8 mouse cellular contexts compared by ENCODE assay signal in the genomic region with DNA sequence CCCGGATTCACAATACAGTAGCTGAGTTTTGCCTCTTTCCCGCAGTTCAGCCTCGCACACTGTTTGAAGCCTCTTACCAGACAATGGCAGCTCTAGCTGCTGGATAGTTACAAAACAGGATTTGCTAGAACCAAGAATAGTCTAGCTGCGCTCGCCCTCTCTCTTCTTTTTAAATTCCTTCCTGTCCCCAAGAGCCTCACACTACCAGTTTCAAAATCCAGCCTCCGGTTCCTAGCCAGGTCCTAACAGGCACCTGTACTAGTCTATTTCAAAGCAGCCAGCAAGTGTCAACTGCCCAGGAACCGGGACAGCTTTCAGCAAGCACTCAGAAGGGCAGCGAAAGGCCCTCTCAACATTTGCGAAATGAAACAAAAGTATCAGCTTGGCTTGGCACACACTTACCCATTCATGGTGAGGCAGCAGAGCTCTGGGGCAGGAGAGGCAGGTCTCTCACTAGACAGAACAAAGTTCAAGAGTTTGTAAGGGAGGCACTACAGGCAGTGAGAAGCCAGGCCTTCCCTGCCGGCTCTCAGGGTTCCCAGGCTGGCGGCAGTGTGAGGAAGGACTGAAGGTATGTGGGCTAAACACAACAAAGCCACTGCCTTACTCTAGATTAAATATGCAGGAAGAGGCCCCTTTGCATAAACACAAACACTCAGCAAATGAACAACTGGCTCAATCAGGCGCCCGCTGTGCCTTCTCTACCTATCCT.
DNase-seq lines count a peak whose midpoint lies in the region; ATAC-seq and TF ChIP-seq lines count a peak whose summit lies in the region.

No protein-coding gene starts in this region.

- H3K4me3 ChIP-seq in spleen, adult 2 months (ENCODE audit: extremely low read depth, insufficient read depth, insufficient read length): peak overlapping the region; percentile 61

- WGBS in spleen, adult 2 months: 9% methylated on average over 13 of the region's 13 CpGs

- TF ChIP-seq POLR2A in spleen, adult 2 months (IDR thresholded peaks at IDR 0.05; ENCODE audit: low read depth, low read length): peak; percentile 14; the same call in 1 of the 2 replicates

- ATAC-seq in granulocyte monocyte progenitor cell, adult 5-6 weeks (replicated peaks; ENCODE audit: poor library complexity, severe bottlenecking): no peak

- H3K4me1 ChIP-seq in spleen, adult 2 months (ENCODE audit: control insufficient read depth, insufficient read depth, insufficient read length): no peaks in the 10 kb centered on the region; the same call in 1 of the 2 replicates

- peak overlapping the region; percentile 93 for H3K27ac ChIP-seq in spleen, adult 2 months (ENCODE audit: insufficient read depth, low read length)

- no peak for TF ChIP-seq CTCF in spleen, adult 2 months (IDR thresholded peaks at IDR 0.05; ENCODE audit: extremely low read depth, insufficient read depth, insufficient read length, insufficient replicate concordance)

- intact Hi-C loops in heart, postnatal 10 days (cut with DNase I): loop anchor here (5.0 to 10.0 kb wide), 2 partner anchors 294 to 741 kb away; no protein-coding TSS in a partner anchor

- H3K27me3 ChIP-seq in spleen, adult 2 months (ENCODE audit: control insufficient read depth, insufficient read depth, low read length): no peaks in the 10 kb centered on the region

- no peaks in the 10 kb centered on the region for H3K36me3 ChIP-seq in spleen, adult 2 months (ENCODE audit: control insufficient read depth, insufficient read depth, low read length)

- DNase-seq in adrenal gland, postnatal 14 days: peak; percentile 26
- DNase-seq in adrenal gland, adult 18-20 months (ENCODE audit: low spot score in 2 of 2): no peak
- peak; percentile 54 for DNase-seq in embryo, embryonic 10 days (ENCODE audit: low spot score)
- DNase-seq in heart, postnatal 10 days: peak; percentile 44 to 49
- DNase-seq in kidney, postnatal 25 days: peak; percentile 53 to 76
- peak; percentile 68 to 84 for DNase-seq in lung, postnatal 4 days
- DNase-seq in spleen, adult 2 months (ENCODE audit: low read depth in 1 of 2, low spot score in 2 of 2): peak in 1 of 2 experiments; percentile 48

Comparison
In these comparisons a context has a peak if more than half of its experiments do, and no peak if none do; other contexts are left out.
1. DNase-seq: peak in adrenal gland, postnatal 14 days (single experiment), embryo, embryonic 10 days (single experiment), heart, postnatal 10 days (2 of 2), kidney, postnatal 25 days (2 of 2) and lung, postnatal 4 days (2 of 2); none in adrenal gland, adult 18-20 months (0 of 2).